Mouse (Mus musculus) thymus, adult 2 months (tissue): ENCODE measurements at regions not wholly inside any gene's neighbourhood (a gene's known extent, or its start where the extent isn't known, plus 50 kb on each side); places are given as distances from the start of the nearest gene placed in this dataset.

Experiments used
- DNase-seq: peaks from one replicate; pipeline ENCODE4 v3.0.0; 2021
- H3K27ac ChIP-seq: fragments of 200-500 bp; 2 replicates; pipeline ENCODE4 v1.5.1; 2012; ENCODE audit warnings: low read length, control low read depth; ENCODE audit not compliant: control insufficient read depth, insufficient read depth
- H3K27me3 ChIP-seq: fragments of 200-500 bp; 2 replicates; pipeline ENCODE4 v1.6.1; 2012; ENCODE audit warnings: mild to moderate bottlenecking, low read length, moderate library complexity, mixed read lengths; ENCODE audit not compliant: control insufficient read depth, insufficient read depth
- H3K36me3 ChIP-seq: fragments of 200-500 bp; 2 replicates; pipeline ENCODE4 v1.6.1; 2012; ENCODE audit warnings: mild to moderate bottlenecking, low read length, moderate library complexity; ENCODE audit not compliant: control insufficient read depth, insufficient read depth
- H3K4me1 ChIP-seq: fragments of 200-500 bp; replicated peaks from 2 replicates; pipeline ENCODE4 v1.6.1; 2012; ENCODE audit warnings: low read length; ENCODE audit not compliant: control insufficient read depth, insufficient read depth
- H3K4me3 ChIP-seq: fragments of 200-500 bp; 2 replicates; pipeline ENCODE4 v1.5.1; 2012; ENCODE audit warnings: mild to moderate bottlenecking, low read length, control low read depth, moderate library complexity; ENCODE audit not compliant: control insufficient read depth, insufficient read depth
- CTCF ChIP-seq: fragments of 200-500 bp; IDR thresholded peaks from 2 replicates; pipeline ENCODE4 v1.5.1; 2012; ENCODE audit warnings: mild to moderate bottlenecking, control low read depth, low read length, moderate library complexity, borderline replicate concordance; ENCODE audit not compliant: control insufficient read depth, poor library complexity, insufficient read depth; ENCODE audit errors: extremely low read depth
- POLR2A ChIP-seq: fragments of 200-500 bp; IDR thresholded peaks from 2 replicates; pipeline ENCODE4 v1.6.1; 2012; ENCODE audit warnings: mild to moderate bottlenecking, low read length, control low read depth, moderate library complexity; ENCODE audit not compliant: control insufficient read depth, poor library complexity, insufficient read depth; ENCODE audit errors: extremely low read depth
- WGBS: fragments of 180-500 bp; shearing (Covaris S2); methylation state at CpG from one replicate; pipeline ENCODE4 v1.1.7; 2018; 5-methylcytosine and 5-hydroxymethylcytosine counted together

DNA sequence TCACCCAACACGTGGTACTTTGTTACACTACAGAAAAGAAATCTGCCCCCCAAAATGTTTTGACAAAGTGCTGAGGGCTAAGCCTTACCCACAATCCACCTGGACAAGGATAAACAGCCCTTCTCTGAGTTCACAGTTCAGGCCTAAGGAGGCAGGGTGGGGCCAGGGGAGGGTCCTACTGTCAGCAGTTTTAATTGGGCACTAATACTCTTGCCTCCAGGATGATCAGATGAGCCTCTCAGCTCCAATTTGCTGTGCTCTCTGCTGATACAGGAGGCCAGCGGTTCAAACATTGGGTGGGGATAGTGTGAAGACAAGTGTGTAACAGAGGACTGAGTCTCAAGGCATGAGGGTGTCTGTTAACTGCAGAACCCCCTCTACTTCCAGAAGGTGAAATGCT is 146.6 kb downstream of the Kit start:
- no peak overlapping the region for H3K27ac ChIP-seq
- no peak overlapping the region for H3K4me3 ChIP-seq
- TF ChIP-seq CTCF (no peak), POLR2A (no peak)
- H3K27me3 ChIP-seq, result no peaks in the 10 kb centered on the region
- H3K36me3 ChIP-seq, result no peaks in the 10 kb centered on the region
- WGBS, result 73% methylated on average over 2 of the region's 2 CpGs
- DNase-seq, result no peak
- H3K4me1 ChIP-seq, result no peaks in the 10 kb centered on the region

GRCm38 (mm10) chr5:75720091-75720940 is 145.6 kb downstream of the Kit start:
- no peaks in the 10 kb centered on the region for H3K36me3 ChIP-seq
- no peak for TF ChIP-seq POLR2A
- no peak for TF ChIP-seq CTCF
- no peak overlapping the region for H3K27ac ChIP-seq
- DNase-seq, result no peak
- no peaks in the 10 kb centered on the region for H3K27me3 ChIP-seq
- no peaks in the 10 kb centered on the region for H3K4me1 ChIP-seq
- no peak overlapping the region for H3K4me3 ChIP-seq
- WGBS, result 95% methylated on average over 15 of the region's 15 CpGs

DNA sequence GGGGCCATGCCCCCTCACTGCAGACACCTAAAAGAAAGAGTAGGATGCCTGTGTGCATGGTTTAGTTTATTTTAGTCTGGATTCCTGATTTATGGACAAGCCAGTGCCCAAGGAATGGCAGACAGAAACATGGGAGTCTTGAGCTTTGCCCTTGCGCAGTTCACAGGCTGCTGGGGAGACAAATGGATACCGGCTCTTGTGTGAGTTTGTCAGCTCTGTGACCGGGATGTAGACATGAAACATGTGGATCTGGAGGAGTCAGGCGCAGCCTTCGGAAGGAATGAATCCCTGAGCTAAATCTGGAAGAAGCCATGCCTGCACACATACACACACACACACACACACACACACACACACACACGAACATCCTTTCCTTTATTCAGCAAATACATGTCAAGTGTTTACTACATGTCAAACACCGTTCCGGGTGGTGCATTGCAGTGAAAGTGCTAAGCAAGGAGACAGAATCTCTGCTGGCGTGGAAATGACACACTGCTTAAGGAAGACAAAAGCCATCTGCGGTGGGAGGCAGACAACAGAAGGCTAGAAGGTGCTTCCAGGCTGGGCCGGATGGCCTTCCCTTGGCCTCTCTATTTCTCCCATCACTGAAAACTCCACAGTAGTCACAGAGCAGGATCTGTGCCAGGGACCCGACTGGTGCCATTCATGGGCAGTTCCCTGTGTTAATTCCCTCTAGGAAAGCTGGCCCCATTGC is 144.0 kb downstream of the Kit start:
- H3K27me3 ChIP-seq, result no peaks in the 10 kb centered on the region
- H3K27ac ChIP-seq, result no peak overlapping the region
- H3K4me1 ChIP-seq, result no peaks in the 10 kb centered on the region
- DNase-seq, result no peak
- H3K36me3 ChIP-seq, result no peaks in the 10 kb centered on the region
- no peak for TF ChIP-seq POLR2A
- H3K4me3 ChIP-seq, result no peak overlapping the region
- 96% methylated on average over 12 of the region's 12 CpGs for WGBS
